Mouse (Mus musculus): ENCODE measurements around the gene Bean1. TPM values are rescaled to one million over a fixed set of nuclear protein-coding genes. Genes with fewer than 3 reads are reported as not detected.

The Bean1 gene
- polyA plus RNA-seq, 1 experiment from 2014 or later, result 1.7 TPM

- H3K4me1 ChIP-seq, result no peaks in the 10 kb centered on the region
- no peaks in the 10 kb centered on the region for H3K27me3 ChIP-seq
- H3K36me3 ChIP-seq, result peaks cover 8% of the 10 kb centered on the region; the same call in 1 of the 2 replicates
- no peak overlapping the region for H3K4me3 ChIP-seq
- H3K27ac ChIP-seq, result no peak overlapping the region
- WGBS, result 43% methylated on average over 5 of the region's 5 CpGs
- H3K4me2 ChIP-seq, result no peak overlapping the region
- no peaks in the 10 kb centered on the region for H3K9me3 ChIP-seq
- H3K9ac ChIP-seq, result no peak overlapping the region
- no peak for ATAC-seq (ENCODE audit: insufficient number of reproducible peaks, low FRiP score, low TSS enrichment, low read depth)
Observed at GRCm38 (mm10) chr8:104219806-104220205, 49.6 kb downstream of the Bean1 start.

- no peaks in the 10 kb centered on the region for H3K9me3 ChIP-seq
- ATAC-seq (ENCODE audit: insufficient number of reproducible peaks, low FRiP score, low TSS enrichment, low read depth), result no peak
- H3K4me1 ChIP-seq, result no peaks in the 10 kb centered on the region
- H3K9ac ChIP-seq, result no peak overlapping the region
- no peaks in the 10 kb centered on the region for H3K27me3 ChIP-seq
- WGBS, result 90% methylated on average over 5 of the region's 5 CpGs
- H3K36me3 ChIP-seq, result peaks cover 71% of the 10 kb centered on the region
- H3K27ac ChIP-seq, result no peak overlapping the region
- no peak overlapping the region for H3K4me3 ChIP-seq
- no peak overlapping the region for H3K4me2 ChIP-seq
Observed at GRCm38 (mm10) chr8:104227048-104227447, 56.8 kb downstream of the Bean1 start.

- Histone ChIP-seq H3K4me2 (no peak overlapping the region), H3K4me3 (no peak overlapping the region), H3K9me3 (no peaks in the 10 kb centered on the region), H3K4me1 (no peaks in the 10 kb centered on the region), H3K36me3 (peaks cover 79% of the 10 kb centered on the region), H3K27me3 (no peaks in the 10 kb centered on the region), H3K27ac (no peak overlapping the region), H3K9ac (no peak overlapping the region)
- 95% methylated on average over 9 of the region's 9 CpGs for WGBS
- no peak for ATAC-seq (ENCODE audit: insufficient number of reproducible peaks, low FRiP score, low TSS enrichment, low read depth)
Observed at GRCm38 (mm10) chr8:104230377-104230776, 60.1 kb downstream of the Bean1 start.

GRCm38 (mm10) chr8:104232039-104232438, 61.8 kb downstream of the Bean1 start:
- Histone ChIP-seq H3K4me2 (no peak overlapping the region), H3K4me3 (no peak overlapping the region), H3K27me3 (no peaks in the 10 kb centered on the region), H3K4me1 (no peaks in the 10 kb centered on the region), H3K9ac (no peak overlapping the region), H3K36me3 (peaks cover 77% of the 10 kb centered on the region), H3K27ac (no peak overlapping the region), H3K9me3 (no peaks in the 10 kb centered on the region)
- no peak for ATAC-seq (ENCODE audit: insufficient number of reproducible peaks, low FRiP score, low TSS enrichment, low read depth)
- WGBS, result 93% methylated on average over 4 of the region's 4 CpGs

- Histone ChIP-seq H3K4me2 (no peak overlapping the region), H3K9me3 (no peaks in the 10 kb centered on the region), H3K27me3 (no peaks in the 10 kb centered on the region), H3K9ac (no peak overlapping the region), H3K36me3 (peaks cover 77% of the 10 kb centered on the region), H3K27ac (no peak overlapping the region), H3K4me1 (no peaks in the 10 kb centered on the region), H3K4me3 (no peak overlapping the region)
- ATAC-seq (ENCODE audit: insufficient number of reproducible peaks, low FRiP score, low TSS enrichment, low read depth), result no peak
- 91% methylated on average over 5 of the region's 5 CpGs for whole genome bisulfite sequencing
Observed at GRCm38 (mm10) chr8:104232919-104233318, 62.7 kb downstream of the Bean1 start.

GRCm38 (mm10) chr8:104234573-104234972, 64.3 kb downstream of the Bean1 start:
- Histone ChIP-seq H3K9me3 (no peaks in the 10 kb centered on the region), H3K4me3 (no peak overlapping the region), H3K36me3 (peaks cover 81% of the 10 kb centered on the region), H3K4me1 (no peaks in the 10 kb centered on the region), H3K4me2 (no peak overlapping the region), H3K27me3 (no peaks in the 10 kb centered on the region), H3K9ac (no peak overlapping the region), H3K27ac (no peak overlapping the region)
- no peak for ATAC-seq (ENCODE audit: insufficient number of reproducible peaks, low FRiP score, low TSS enrichment, low read depth)
- WGBS, result 51% methylated on average over 6 of the region's 6 CpGs

GRCm38 (mm10) chr8:104239418-104239861, 69.2 kb downstream of the Bean1 start:
- Histone ChIP-seq H3K9ac (no peak overlapping the region), H3K36me3 (peaks cover 73% of the 10 kb centered on the region), H3K4me2 (no peak overlapping the region), H3K27me3 (no peaks in the 10 kb centered on the region), H3K4me1 (no peaks in the 10 kb centered on the region), H3K4me3 (no peak overlapping the region), H3K27ac (no peak overlapping the region), H3K9me3 (no peaks in the 10 kb centered on the region)
- 89% methylated on average over 10 of the region's 10 CpGs for WGBS
- no peak for ATAC-seq (ENCODE audit: insufficient number of reproducible peaks, low FRiP score, low TSS enrichment, low read depth)

- H3K9me3 ChIP-seq, result no peaks in the 10 kb centered on the region
- H3K27me3 ChIP-seq, result no peaks in the 10 kb centered on the region
- ATAC-seq (ENCODE audit: insufficient number of reproducible peaks, low FRiP score, low TSS enrichment, low read depth), result no peak
- H3K4me3 ChIP-seq, result no peak overlapping the region
- no peak overlapping the region for H3K9ac ChIP-seq
- H3K36me3 ChIP-seq, result peaks cover 65% of the 10 kb centered on the region
- H3K27ac ChIP-seq, result no peak overlapping the region
- H3K4me1 ChIP-seq, result peaks cover 3% of the 10 kb centered on the region; the same call in 1 of the 2 replicates
- whole genome bisulfite sequencing, result 55% methylated on average over 12 of the region's 12 CpGs
- H3K4me2 ChIP-seq, result no peak overlapping the region
Observed at GRCm38 (mm10) chr8:104242038-104242644, 71.9 kb downstream of the Bean1 start.

- ATAC-seq (ENCODE audit: insufficient number of reproducible peaks, low FRiP score, low TSS enrichment, low read depth), result no peak
- no peak overlapping the region for H3K4me3 ChIP-seq
- no peaks in the 10 kb centered on the region for H3K9me3 ChIP-seq
- H3K27ac ChIP-seq, result no peak overlapping the region
- peaks cover 22% of the 10 kb centered on the region; the same call in 1 of the 2 replicates for H3K36me3 ChIP-seq
- no peaks in the 10 kb centered on the region for H3K27me3 ChIP-seq
- WGBS, result 82% methylated on average over 4 of the region's 4 CpGs
- H3K4me1 ChIP-seq, result peaks cover 18% of the 10 kb centered on the region
- no peak overlapping the region for H3K9ac ChIP-seq
- H3K4me2 ChIP-seq, result no peak overlapping the region
Observed at GRCm38 (mm10) chr8:104246621-104247020, 76.4 kb downstream of the Bean1 start.

- H3K4me1 ChIP-seq, result peaks cover 23% of the 10 kb centered on the region
- no peaks in the 10 kb centered on the region for H3K9me3 ChIP-seq
- ATAC-seq (ENCODE audit: insufficient number of reproducible peaks, low FRiP score, low TSS enrichment, low read depth), result no peak
- 69% methylated on average over 22 of the region's 22 CpGs for WGBS
- peak overlapping the region; percentile 75 for H3K9ac ChIP-seq
- H3K4me2 ChIP-seq, result peak overlapping the region; percentile 73
- peaks cover 19% of the 10 kb centered on the region; the same call in 1 of the 2 replicates for H3K36me3 ChIP-seq
- peak overlapping the region; percentile 97 for H3K4me3 ChIP-seq
- 0 out of 2 replicates have a peak overlapping the region, but pooled peaks have one; percentile 75 for H3K27ac ChIP-seq
- no peaks in the 10 kb centered on the region for H3K27me3 ChIP-seq
Observed at GRCm38 (mm10) chr8:104247054-104247907, 77.0 kb downstream of the Bean1 start.

- Histone ChIP-seq H3K4me1 (peaks cover 23% of the 10 kb centered on the region), H3K4me2 (peak overlapping the region; percentile 73), H3K4me3 (peak overlapping the region; percentile 97), H3K27me3 (no peaks in the 10 kb centered on the region), H3K9ac (peak overlapping the region; percentile 75), H3K27ac (peak overlapping the region; percentile 75), H3K9me3 (no peaks in the 10 kb centered on the region), H3K36me3 (peaks cover 13% of the 10 kb centered on the region; the same call in 1 of the 2 replicates)
- WGBS, result 3% methylated on average over 11 of the region's 11 CpGs
- ATAC-seq (ENCODE audit: insufficient number of reproducible peaks, low FRiP score, low TSS enrichment, low read depth), result no peak
Observed at GRCm38 (mm10) chr8:104247908-104248275, 77.7 kb downstream of the Bean1 start.

GRCm38 (mm10) chr8:104248276-104248675, 78.0 kb downstream of the Bean1 start, which contains the start of gene Tk2:
Gene Tk2 (minus strand): TSS chr8:104248558.
- Histone ChIP-seq H3K9me3 (no peaks in the 10 kb centered on the region), H3K36me3 (peaks cover 9% of the 10 kb centered on the region; the same call in 1 of the 2 replicates), H3K4me3 (peak within 1 kb of the TSS; percentile 97), H3K27ac (peak within 1 kb of the TSS; percentile 75), H3K27me3 (no peaks in the 10 kb centered on the region), H3K9ac (peak within 1 kb of the TSS; percentile 75), H3K4me1 (peaks cover 23% of the 10 kb centered on the region), H3K4me2 (peak within 1 kb of the TSS; percentile 73)
- WGBS, result 0% methylated on average over 28 of the region's 28 CpGs
- ATAC-seq (ENCODE audit: insufficient number of reproducible peaks, low FRiP score, low TSS enrichment, low read depth), result peak; percentile 57; the same call in 1 of the 2 replicates

Measured in limb, embryonic 15.5 days (tissue).